Mouse (Mus musculus): ENCODE results near the gene Cdca5. TPM values are rescaled to one million over a fixed set of nuclear protein-coding genes. Genes with fewer than 3 reads are reported as not detected.

The Cdca5 gene
- polyA plus RNA-seq, 1 experiment from 2014 or later, result 34.5 TPM

- peak; percentile 7 for ATAC-seq (ENCODE audit: insufficient read depth)
- Histone ChIP-seq H3K4me3 (replicated peaks) (peak overlapping the region; percentile 87), H3K36me3 (replicated peaks) (peaks cover 45% of the 10 kb centered on the region), H3K27ac (replicated peaks) (peak overlapping the region; percentile 99), H3K27me3 (no peaks in the 10 kb centered on the region), H3K9ac (peak overlapping the region; percentile 73), H3K4me1 (replicated peaks) (peaks cover 48% of the 10 kb centered on the region), H3K4me2 (peak overlapping the region; percentile 77), H3K9me3 (replicated peaks) (no peaks in the 10 kb centered on the region)
- WGBS (ENCODE audit: insufficient replicate concordance), result 1% methylated on average over 44 of the region's 44 CpGs
Measured at GRCm38 (mm10) chr19:6047154-6047898, 37.5 kb upstream of the Cdca5 start.

- Histone ChIP-seq H3K9me3 (replicated peaks) (no peaks in the 10 kb centered on the region), H3K9ac (peak overlapping the region; percentile 73), H3K27me3 (no peaks in the 10 kb centered on the region), H3K27ac (replicated peaks) (peak overlapping the region; percentile 99), H3K4me2 (peak overlapping the region; percentile 77), H3K4me1 (replicated peaks) (peaks cover 48% of the 10 kb centered on the region), H3K36me3 (replicated peaks) (peaks cover 50% of the 10 kb centered on the region), H3K4me3 (replicated peaks) (peak overlapping the region; percentile 87)
- 73% methylated on average over 8 of the region's 8 CpGs for WGBS (ENCODE audit: insufficient replicate concordance)
- ATAC-seq (ENCODE audit: insufficient read depth), result no peak
Measured at GRCm38 (mm10) chr19:6047899-6048166, 37.0 kb upstream of the Cdca5 start.

- Histone ChIP-seq H3K9me3 (replicated peaks) (no peaks in the 10 kb centered on the region), H3K4me2 (peak overlapping the region; percentile 77), H3K36me3 (replicated peaks) (peaks cover 60% of the 10 kb centered on the region), H3K4me3 (replicated peaks) (peak overlapping the region; percentile 87), H3K27ac (replicated peaks) (peak overlapping the region; percentile 99), H3K9ac (peak overlapping the region; percentile 73), H3K27me3 (no peaks in the 10 kb centered on the region), H3K4me1 (replicated peaks) (peaks cover 54% of the 10 kb centered on the region)
- WGBS (ENCODE audit: insufficient replicate concordance), result 48% methylated on average over 11 of the region's 11 CpGs
- no peak for ATAC-seq (ENCODE audit: insufficient read depth)
Measured at GRCm38 (mm10) chr19:6048681-6049410, 35.9 kb upstream of the Cdca5 start.

- H3K4me2 ChIP-seq, result no peak overlapping the region
Measured at GRCm38 (mm10) chr19:6052516-6052915, 32.3 kb upstream of the Cdca5 start.

GRCm38 (mm10) chr19:6054296-6054695 lies 30.5 kb upstream of the Cdca5 start:
- ATAC-seq (ENCODE audit: insufficient read depth), result no peak
- Histone ChIP-seq H3K27me3 (no peaks in the 10 kb centered on the region), H3K36me3 (replicated peaks) (peaks cover 75% of the 10 kb centered on the region), H3K9ac (no peak overlapping the region), H3K27ac (replicated peaks) (no peak overlapping the region), H3K4me2 (no peak overlapping the region), H3K9me3 (replicated peaks) (no peaks in the 10 kb centered on the region), H3K4me3 (replicated peaks) (no peak overlapping the region), H3K4me1 (replicated peaks) (peaks cover 37% of the 10 kb centered on the region)
- 73% methylated on average over 5 of the region's 5 CpGs for WGBS (ENCODE audit: insufficient replicate concordance)

More at GRCm38 (mm10) chr19:6052516-6052915, 32.3 kb upstream of the Cdca5 start:
- Histone ChIP-seq H3K4me1 (replicated peaks) (peaks cover 45% of the 10 kb centered on the region), H3K4me3 (replicated peaks) (no peak overlapping the region), H3K36me3 (replicated peaks) (peaks cover 80% of the 10 kb centered on the region), H3K27ac (replicated peaks) (no peak overlapping the region), H3K9me3 (replicated peaks) (no peaks in the 10 kb centered on the region), H3K9ac (no peak overlapping the region), H3K27me3 (no peaks in the 10 kb centered on the region)
- ATAC-seq (ENCODE audit: insufficient read depth), result no peak
- 83% methylated on average over 7 of the region's 7 CpGs for WGBS (ENCODE audit: insufficient replicate concordance)

GRCm38 (mm10) chr19:6056696-6057095 lies 28.1 kb upstream of the Cdca5 start:
- Histone ChIP-seq H3K27ac (replicated peaks) (peak overlapping the region; percentile 70), H3K4me3 (replicated peaks) (peak overlapping the region; percentile 81), H3K4me2 (peak overlapping the region; percentile 83), H3K36me3 (replicated peaks) (peaks cover 62% of the 10 kb centered on the region), H3K9me3 (replicated peaks) (no peaks in the 10 kb centered on the region), H3K9ac (peak overlapping the region; percentile 88), H3K27me3 (no peaks in the 10 kb centered on the region), H3K4me1 (replicated peaks) (peaks cover 47% of the 10 kb centered on the region)
- no peak for ATAC-seq (ENCODE audit: insufficient read depth)
- WGBS (ENCODE audit: insufficient replicate concordance), result 46% methylated on average over 4 of the region's 4 CpGs

GRCm38 (mm10) chr19:6057313-6058096 lies 27.3 kb upstream of the Cdca5 start, which contains the start of the genes Mrpl49 and Fau:
Gene Mrpl49, minus strand, starts transcription at chr19:6057785.
Gene Fau, plus strand, starts transcription at chr19:6057844.
- WGBS (ENCODE audit: insufficient replicate concordance), result under 1% methylated on average over 63 of the region's 63 CpGs
- H3K4me2 ChIP-seq, result peak within 1 kb of the TSS; percentile 83
- peaks cover 54% of the 10 kb centered on the region for H3K36me3 ChIP-seq (replicated peaks)
- H3K27ac ChIP-seq (replicated peaks), result peak within 1 kb of the TSS; percentile 78
- H3K4me1 ChIP-seq (replicated peaks), result peaks cover 55% of the 10 kb centered on the region
- peak within 1 kb of the TSS; percentile 81 for H3K4me3 ChIP-seq (replicated peaks)
- H3K9me3 ChIP-seq (replicated peaks), result no peaks in the 10 kb centered on the region
- peak within 1 kb of the TSS; percentile 88 for H3K9ac ChIP-seq
- peak; percentile 77 for ATAC-seq (ENCODE audit: insufficient read depth)
- H3K27me3 ChIP-seq, result no peaks in the 10 kb centered on the region

- Histone ChIP-seq H3K9ac (peak overlapping the region; percentile 86), H3K4me2 (peak overlapping the region; percentile 76), H3K4me3 (replicated peaks) (peak overlapping the region; percentile 81), H3K4me1 (replicated peaks) (peaks cover 61% of the 10 kb centered on the region), H3K27me3 (no peaks in the 10 kb centered on the region), H3K9me3 (replicated peaks) (no peaks in the 10 kb centered on the region), H3K36me3 (replicated peaks) (peaks cover 44% of the 10 kb centered on the region), H3K27ac (replicated peaks) (peak overlapping the region; percentile 78)
- WGBS (ENCODE audit: insufficient replicate concordance), result 20% methylated on average over 5 of the region's 5 CpGs
- no peak for ATAC-seq (ENCODE audit: insufficient read depth)
Measured at GRCm38 (mm10) chr19:6058513-6058912, 26.3 kb upstream of the Cdca5 start.

- Histone ChIP-seq H3K4me2 (peak overlapping the region; percentile 76), H3K27ac (replicated peaks) (peak overlapping the region; percentile 78), H3K4me3 (replicated peaks) (peak overlapping the region; percentile 81), H3K9me3 (replicated peaks) (no peaks in the 10 kb centered on the region), H3K9ac (peak overlapping the region; percentile 86), H3K36me3 (replicated peaks) (peaks cover 39% of the 10 kb centered on the region), H3K27me3 (no peaks in the 10 kb centered on the region), H3K4me1 (replicated peaks) (peaks cover 64% of the 10 kb centered on the region)
- ATAC-seq (ENCODE audit: insufficient read depth), result no peak
- 61% methylated on average over 5 of the region's 5 CpGs for WGBS (ENCODE audit: insufficient replicate concordance)
Measured at GRCm38 (mm10) chr19:6058966-6059365, 25.8 kb upstream of the Cdca5 start.

GRCm38 (mm10) chr19:6061021-6061533 lies 23.7 kb upstream of the Cdca5 start, which contains the start of gene Znhit2:
Gene Znhit2, plus strand, starts transcription at chr19:6061192.
- H3K4me2 ChIP-seq, result peak within 1 kb of the TSS; percentile 100
- no peaks in the 10 kb centered on the region for H3K27me3 ChIP-seq
- WGBS (ENCODE audit: insufficient replicate concordance), result under 1% methylated on average over 58 of the region's 58 CpGs
- no peaks in the 10 kb centered on the region for H3K9me3 ChIP-seq (replicated peaks)
- H3K36me3 ChIP-seq (replicated peaks), result peaks cover 21% of the 10 kb centered on the region
- peak; percentile 66 for ATAC-seq (ENCODE audit: insufficient read depth)
- H3K4me3 ChIP-seq (replicated peaks), result peak within 1 kb of the TSS; percentile 89
- peak within 1 kb of the TSS; percentile 91 for H3K9ac ChIP-seq
- H3K27ac ChIP-seq (replicated peaks), result peak within 1 kb of the TSS; percentile 98
- peaks cover 68% of the 10 kb centered on the region for H3K4me1 ChIP-seq (replicated peaks)

All from liver, embryonic 15.5 days (tissue).